Mouse (Mus musculus) urinary bladder, adult 18-20 months (tissue): ENCODE data around the gene Hhipl1.

Experiments used
- DNase-seq, 2 experiments: peaks; one replicate each; pipeline ENCODE4 v3.0.0; 2022; ENCODE audit warnings: low spot score in 2 of 2, mixed read lengths in 2 of 2

Gene Hhipl1

DNA sequence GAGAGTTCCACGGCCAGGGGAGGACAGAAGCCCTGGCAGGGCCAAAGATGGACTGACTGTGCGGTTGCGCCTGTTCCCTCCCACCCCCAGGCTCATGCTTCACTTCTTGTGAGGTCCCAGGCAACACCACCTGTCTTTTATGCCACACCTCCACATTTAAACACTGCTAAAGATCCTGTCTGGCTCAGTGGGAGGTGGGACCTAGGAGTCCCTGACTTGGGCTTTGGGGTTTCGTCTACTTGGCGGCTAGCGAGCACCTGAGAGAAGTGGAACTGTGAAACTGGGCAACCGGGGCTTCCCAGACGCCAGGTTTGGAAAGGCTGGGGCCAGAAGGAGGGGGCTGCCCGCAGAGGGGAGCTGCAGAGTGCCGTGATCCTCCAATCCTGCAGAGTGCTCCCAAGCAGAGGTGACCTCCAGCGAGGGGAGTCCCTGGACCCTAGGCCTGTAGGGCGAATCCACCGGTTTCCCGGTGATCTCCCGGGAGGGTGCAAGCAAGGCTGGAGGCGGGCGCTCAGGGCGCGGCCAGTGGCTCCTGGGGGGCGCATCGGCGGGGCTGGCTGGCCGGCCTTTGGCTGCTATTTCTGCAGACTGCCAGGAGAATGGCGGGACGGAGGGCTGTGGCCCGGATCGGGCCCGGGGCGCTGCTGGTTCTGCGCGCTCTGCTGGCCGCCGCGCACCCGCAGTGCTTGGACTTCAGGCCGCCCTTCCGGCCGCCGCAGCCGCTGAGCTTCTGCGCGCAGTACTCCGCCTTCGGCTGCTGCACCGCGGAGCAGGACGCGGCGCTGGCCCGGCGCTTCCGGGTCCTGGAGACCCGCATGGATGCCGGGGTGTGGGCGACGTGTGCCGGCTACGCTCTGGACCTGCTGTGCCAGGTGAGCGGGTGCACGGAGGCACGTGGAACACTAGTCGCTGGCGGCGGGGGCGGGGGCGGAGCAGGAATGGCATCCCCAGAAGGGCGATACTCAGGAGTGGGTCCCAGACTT, at the start of gene Hhipl1:
TSS of gene Hhipl1 (plus strand) at position 459 of the 983 bp plus-strand sequence.
- no peak for DNase-seq

DNA sequence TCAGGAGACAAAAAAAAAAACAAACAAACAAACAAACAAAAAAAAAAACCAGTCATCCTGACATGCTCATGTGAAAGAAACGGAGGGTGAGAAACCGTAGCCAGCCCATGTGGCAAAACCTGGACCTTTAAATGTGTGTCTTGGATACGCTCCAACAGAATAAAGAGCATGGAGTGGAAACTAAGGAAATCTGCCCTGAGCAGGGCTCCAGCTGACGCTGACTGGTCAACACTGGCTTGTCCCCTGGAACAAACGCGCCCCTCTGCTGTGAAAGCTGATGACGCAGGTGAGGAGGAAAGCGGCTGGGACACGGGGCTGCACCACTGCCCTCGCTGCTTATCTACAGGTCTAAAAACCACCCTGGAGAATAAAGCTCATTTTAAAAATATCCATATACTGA, 49.3 kb upstream of the Hhipl1 start:
- DNase-seq, result no peak

GRCm38 (mm10) chr12:108259322-108260049, 46.6 kb upstream of the Hhipl1 start:
- DNase-seq, result no peak

GRCm38 (mm10) chr12:108260950-108261349, 45.1 kb upstream of the Hhipl1 start:
- DNase-seq, result no peak

DNA sequence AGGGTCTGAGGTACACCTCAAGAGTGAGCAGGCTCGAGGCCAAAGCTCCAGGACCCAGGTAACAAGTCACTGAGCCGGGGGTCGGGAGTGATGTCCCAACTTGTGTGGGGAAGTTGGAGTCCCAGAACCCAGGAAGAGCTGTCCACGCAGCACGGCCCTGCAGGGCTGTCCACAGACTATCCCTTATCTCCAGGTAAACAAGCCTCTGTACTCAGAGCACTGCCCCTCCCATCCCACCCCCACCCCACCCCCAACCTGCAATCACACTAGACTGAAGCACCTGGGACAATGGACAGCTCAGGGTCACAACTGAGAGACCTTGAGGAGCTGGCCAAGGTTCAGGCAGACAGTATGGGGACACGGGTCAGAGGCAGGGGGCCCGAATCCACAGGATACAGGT, 41.2 kb upstream of the Hhipl1 start:
- DNase-seq, result no peak

DNA sequence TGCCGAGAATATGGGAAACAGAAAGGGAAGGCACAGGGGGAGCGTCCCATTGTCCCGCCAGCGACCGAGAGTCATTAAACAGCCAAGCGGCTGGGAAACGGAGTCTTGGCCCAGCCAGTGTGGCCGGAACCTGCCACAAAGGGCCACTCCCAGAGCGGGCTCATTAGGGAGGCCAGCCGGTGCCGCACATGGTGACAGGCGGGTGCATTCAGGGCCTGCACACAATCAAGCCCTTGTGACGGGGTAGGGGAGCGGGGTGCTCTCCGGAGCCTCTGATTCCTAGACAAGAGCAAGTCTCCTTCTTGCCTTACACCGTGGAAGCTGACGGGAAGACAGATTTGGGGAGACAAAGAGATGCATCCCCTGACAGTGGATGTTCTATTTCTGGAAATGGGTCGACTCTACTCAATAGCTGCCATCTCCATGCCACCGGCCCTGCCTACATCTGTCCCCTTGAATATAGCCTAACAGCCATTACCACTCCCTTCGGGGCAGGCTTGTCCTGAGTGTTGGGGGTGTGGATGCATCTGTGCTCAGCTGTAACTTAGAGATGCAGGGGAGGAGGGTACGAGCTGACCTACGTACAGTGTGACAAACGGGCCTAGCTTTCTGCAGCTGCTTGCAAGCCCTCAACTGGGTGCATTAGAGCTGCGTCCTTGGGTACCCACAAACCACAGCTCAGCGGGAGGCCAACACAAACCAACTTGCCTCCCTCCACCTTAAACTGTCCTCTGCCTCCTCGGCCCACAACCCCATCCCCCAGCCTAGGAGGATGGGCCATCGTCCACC, 40.0 kb upstream of the Hhipl1 start:
- no peak for DNase-seq

DNA sequence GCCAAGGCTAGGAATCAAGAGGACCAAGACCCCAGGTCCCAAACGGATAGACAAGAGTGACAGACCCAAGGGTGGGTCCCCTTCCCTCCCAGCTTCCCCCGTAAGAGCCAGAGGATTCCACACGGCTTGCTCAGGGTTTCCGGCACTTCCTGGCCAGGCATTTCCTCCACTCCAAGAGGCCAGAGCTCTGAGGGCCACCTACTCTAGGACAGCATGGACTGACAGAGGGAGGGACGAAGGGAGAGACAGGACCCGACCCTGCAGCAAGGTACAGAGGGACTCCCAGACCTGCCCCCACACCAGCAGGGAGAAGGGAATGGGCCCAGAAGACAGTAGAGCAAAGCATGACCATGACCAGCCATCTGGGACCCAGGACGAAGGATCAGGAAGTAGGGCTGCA, 38.4 kb upstream of the Hhipl1 start:
- DNase-seq, result no peak

DNA sequence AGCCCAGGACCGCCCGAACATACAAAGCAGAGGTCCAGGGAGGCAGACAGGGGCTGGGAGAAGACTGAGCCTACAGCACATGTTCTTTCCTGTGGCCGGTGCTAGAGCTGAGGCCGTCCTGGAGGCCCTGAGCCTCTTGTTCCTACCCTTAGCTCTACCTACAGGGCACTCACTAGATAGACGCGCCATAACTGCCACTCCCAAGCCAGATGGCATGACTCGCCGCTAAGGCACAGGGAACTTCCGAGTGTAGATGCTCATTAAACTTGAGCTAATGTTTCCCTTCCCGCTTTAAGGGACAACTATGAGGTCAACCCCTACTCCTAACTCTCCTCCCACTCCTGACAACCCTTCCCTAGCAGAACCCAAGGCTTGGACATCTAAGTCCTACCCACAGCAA, 37.1 kb upstream of the Hhipl1 start:
- DNase-seq, result no peak

DNA sequence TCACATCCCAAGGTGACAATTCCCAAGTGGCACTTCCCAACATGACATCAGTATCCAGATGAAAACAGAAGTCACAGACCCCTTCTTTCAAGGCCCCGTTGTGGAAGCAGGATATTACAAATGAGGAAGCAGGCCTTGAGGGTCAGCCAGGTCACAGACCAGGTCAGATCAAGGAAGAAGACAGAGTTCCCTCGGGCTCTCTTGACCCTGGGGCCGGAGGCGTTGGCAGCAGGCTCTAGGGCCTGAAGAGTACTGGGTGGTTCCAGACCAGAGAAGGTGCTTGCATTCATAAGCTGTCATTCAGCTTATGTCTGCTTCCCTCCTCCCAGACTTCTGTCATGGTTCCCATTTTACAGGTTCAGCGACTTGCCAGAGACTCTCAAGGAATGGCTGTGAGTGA, 36.4 kb upstream of the Hhipl1 start:
- DNase-seq, result no peak

DNA sequence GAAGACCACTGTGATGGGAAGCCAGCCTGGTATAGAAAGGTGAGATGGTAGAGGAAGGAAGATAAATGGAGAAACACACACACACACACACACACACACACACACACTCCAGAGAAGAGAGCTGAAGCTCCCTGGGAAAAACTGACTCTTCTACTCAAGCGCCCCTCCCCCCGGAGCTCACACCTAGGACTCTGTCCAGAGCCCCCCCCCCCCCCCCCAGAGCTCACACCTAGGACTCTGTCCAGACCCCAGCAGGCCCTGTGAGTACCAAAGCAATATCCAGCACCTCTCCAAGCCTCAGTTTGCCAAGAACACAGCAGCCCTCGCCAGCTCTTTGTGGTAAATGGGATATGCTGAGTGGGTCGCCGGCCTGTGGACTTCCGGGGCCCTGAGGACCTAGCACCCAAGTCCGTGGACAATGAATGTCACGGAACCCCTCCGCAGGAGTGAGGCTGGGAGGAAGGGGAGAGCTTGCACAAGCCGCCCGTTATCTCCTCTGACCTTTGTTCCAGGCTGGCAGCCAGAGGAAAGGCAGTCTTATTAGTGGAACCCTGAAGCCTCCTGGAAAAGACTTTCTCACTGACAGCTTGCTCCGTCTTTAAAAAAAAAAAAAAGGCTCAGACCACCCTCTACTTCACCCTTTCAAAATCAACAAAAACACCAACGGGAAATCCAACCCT, 35.7 kb upstream of the Hhipl1 start:
- DNase-seq, result no peak

GRCm38 (mm10) chr12:108271351-108272142, 34.5 kb upstream of the Hhipl1 start:
- DNase-seq, result no peak

DNA sequence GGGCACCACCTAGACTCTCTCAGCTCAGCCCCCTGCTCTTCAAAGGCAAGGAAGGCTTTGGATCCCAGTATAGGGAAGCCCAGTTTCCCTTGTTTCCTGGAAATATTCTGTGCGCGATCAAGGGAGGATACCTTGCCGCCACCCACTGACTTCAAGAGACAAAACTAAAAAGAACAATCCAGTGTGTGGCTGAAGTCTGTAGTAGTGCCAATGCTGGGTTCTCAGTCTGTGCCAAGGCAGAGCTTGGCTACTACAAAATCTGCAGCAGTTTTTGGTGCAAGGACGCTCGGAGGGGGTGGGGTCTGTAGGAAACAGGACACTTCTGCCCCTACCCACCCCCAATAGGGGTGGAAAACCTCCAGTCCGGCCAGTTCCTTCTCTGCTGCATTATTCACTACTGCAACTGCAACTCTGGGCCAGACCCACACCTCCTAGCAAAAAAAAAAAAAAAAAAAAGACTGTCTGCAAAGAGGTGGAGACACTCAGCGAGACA, 33.9 kb upstream of the Hhipl1 start:
- DNase-seq, result no peak

GRCm38 (mm10) chr12:108273466-108274312, 32.4 kb upstream of the Hhipl1 start:
- DNase-seq, result no peak

GRCm38 (mm10) chr12:108274313-108274595, 31.8 kb upstream of the Hhipl1 start:
- DNase-seq, result no peak

DNA sequence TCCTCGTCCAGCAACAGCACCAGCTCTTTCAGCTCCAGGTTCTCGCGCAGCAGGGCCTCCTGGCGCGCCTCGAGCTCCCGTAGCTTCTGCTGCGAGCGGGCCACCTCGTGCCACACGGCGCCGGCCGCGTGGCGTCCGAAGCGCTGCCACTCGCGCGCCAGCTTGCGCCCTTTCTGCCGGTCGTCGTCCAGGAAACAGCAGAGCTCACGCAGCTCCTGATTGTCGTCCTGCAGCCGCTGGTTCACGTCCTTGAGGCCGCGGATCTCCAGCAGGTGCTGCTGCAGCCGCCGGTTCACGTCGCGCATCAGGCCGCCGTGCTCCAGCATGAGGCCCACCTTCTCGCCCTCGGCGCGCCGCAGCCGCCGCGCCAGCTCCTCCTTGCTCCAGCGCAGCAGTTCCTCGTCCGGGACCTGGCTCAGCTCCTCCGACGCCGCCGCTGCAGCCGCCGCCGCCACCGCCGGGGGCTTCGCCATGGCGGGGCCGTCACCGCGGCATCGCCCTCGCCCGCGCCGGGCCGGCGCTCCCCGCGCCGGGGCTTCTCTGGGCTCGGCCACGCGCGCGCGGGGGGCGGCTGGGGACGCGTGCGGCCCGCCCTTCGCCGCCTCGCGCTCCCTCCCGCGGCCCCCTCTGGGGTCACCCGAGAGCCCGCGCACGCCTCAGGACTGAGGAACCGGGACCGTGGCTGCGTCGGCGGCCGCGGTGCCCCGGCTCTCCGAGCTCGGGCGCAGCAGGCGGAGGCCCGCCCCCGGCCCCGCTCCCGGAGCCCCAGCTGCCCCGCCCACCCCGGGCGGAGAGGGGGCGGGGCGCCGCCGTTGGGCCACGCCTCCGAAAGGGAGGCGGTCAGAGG, 31.2 kb upstream of the Hhipl1 start, which contains the start of gene Ccdc85c:
TSS of gene Ccdc85c (minus strand) at position 765 of the 847 bp plus-strand sequence.
- no peak for DNase-seq

DNA sequence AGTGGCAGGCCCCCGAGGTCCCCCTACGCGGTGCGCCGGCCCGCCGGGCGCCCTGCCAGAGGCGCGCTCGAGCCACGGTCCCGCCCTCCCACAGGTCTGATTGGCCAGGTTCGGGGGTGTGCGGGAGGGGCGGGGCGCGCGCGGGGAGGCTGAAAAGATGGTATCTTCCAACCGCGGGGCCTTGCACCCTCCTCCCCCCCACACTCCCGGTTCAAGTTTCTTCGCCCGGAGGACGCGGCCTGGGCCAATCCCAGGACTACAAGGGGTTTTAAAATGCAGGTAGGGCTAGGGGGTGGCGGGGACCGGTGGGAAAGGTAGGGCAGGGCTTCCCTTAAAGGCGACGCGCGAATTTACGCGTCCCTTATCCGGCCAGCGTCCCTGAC, 30.6 kb upstream of the Hhipl1 start:
- peak; percentile 92 to 97 for DNase-seq

- peak in 1 of 2 experiments; percentile 46 for DNase-seq
These were observed 29.9 kb upstream of the Hhipl1 start for GRCm38 (mm10) chr12:108275920-108276822.
